Mouse (Mus musculus) hindbrain, embryonic 14.5 days (tissue): ENCODE measurements around the gene Polr2m. TPM values are rescaled to one million over a fixed set of nuclear protein-coding genes. Genes with fewer than 3 reads are reported as not detected.

Experiments
- ATAC-seq: fragments of 200-750 bp; cut with Nextera tagmentation; 2 replicates; pipeline ENCODE4 v1.8.0; 2017; ENCODE audit warnings: moderate number of reproducible peaks, mild to moderate bottlenecking, moderate TSS enrichment, moderate library complexity; ENCODE audit not compliant: low FRiP score
- DNase-seq: peaks from one replicate; pipeline ENCODE4 v3.0.0-alpha.2; 2015; ENCODE audit warnings: low spot score
- H3K27ac ChIP-seq: fragments of 300-500 bp; sonication (generic); 2 replicates; pipeline ENCODE4 v1.5.1; 2014; ENCODE audit warnings: mild to moderate bottlenecking, moderate library complexity
- H3K27me3 ChIP-seq: fragments of 300-500 bp; sonication (generic); 2 replicates; pipeline ENCODE4 v1.6.1; 2014; ENCODE audit warnings: mild to moderate bottlenecking, low read length, mixed read lengths; ENCODE audit not compliant: control insufficient read depth, insufficient read depth
- H3K36me3 ChIP-seq: fragments of 300-500 bp; sonication (generic); replicated peaks from 2 replicates; pipeline ENCODE4 v1.6.1; 2014; ENCODE audit not compliant: control insufficient read depth, insufficient read depth
- H3K4me1 ChIP-seq: fragments of 300-500 bp; sonication (generic); replicated peaks from 2 replicates; pipeline ENCODE4 v1.6.1; 2014; ENCODE audit warnings: antibody characterized with exemption, low read length, mixed read lengths; ENCODE audit not compliant: control insufficient read depth, insufficient read depth
- H3K4me2 ChIP-seq: fragments of 300-500 bp; sonication (generic); replicated peaks from 2 replicates; pipeline ENCODE4 v1.6.1; 2014; ENCODE audit warnings: mild to moderate bottlenecking, moderate library complexity
- H3K4me3 ChIP-seq: fragments of 300-500 bp; sonication (generic); replicated peaks from 2 replicates; pipeline ENCODE4 v1.5.1; 2014; ENCODE audit warnings: mild to moderate bottlenecking, low read length
- H3K9ac ChIP-seq: fragments of 300-500 bp; sonication (generic); 2 replicates; pipeline ENCODE4 v1.6.1; 2014
- H3K9me3 ChIP-seq: fragments of 300-500 bp; sonication (generic); 2 replicates; pipeline ENCODE4 v1.6.1; 2016; ENCODE audit warnings: low read length; ENCODE audit not compliant: control insufficient read depth
- WGBS: fragments of 180-500 bp; shearing (Covaris S2); extraction: QIAGEN DNeasy Blood & Tissue Kit; methylation state at CpG from one replicate; pipeline ENCODE4 v1.1.7; 2014; 5-methylcytosine and 5-hydroxymethylcytosine counted together
- polyA plus RNA-seq: library from polyadenylated mRNA; unstranded; fragments of >200 nt; fragmentation: Nextera tagmentation; extraction: Ambion mirVana; gene quantifications from 2 replicates; pipeline ENCODE4 v1.2.1, GENCODE M21; 2014

Polr2m gene
- polyA plus RNA-seq, 1 experiment from 2014 or later: 279 TPM

- ATAC-seq (no peak), DNase-seq (no peak)
- WGBS: 96% methylated on average over 9 of the region's 9 CpGs
- H3K27me3 ChIP-seq: no peaks in the 10 kb centered on the region
- no peak overlapping the region for H3K4me3 ChIP-seq
- peaks cover 3% of the 10 kb centered on the region for H3K4me1 ChIP-seq
- H3K9me3 ChIP-seq: no peaks in the 10 kb centered on the region
- H3K27ac ChIP-seq: no peak overlapping the region
- no peak overlapping the region for H3K4me2 ChIP-seq
- H3K9ac ChIP-seq: no peak overlapping the region
- H3K36me3 ChIP-seq: peaks cover 90% of the 10 kb centered on the region
Observed at GRCm38 (mm10) chr9:71479413-71479812, 6.3 kb downstream of the Polr2m start.

- Histone ChIP-seq H3K4me3 (no peak overlapping the region), H3K9ac (no peak overlapping the region), H3K4me2 (no peak overlapping the region), H3K4me1 (no peaks in the 10 kb centered on the region), H3K36me3 (peaks cover 90% of the 10 kb centered on the region), H3K27ac (no peak overlapping the region), H3K27me3 (no peaks in the 10 kb centered on the region), H3K9me3 (no peaks in the 10 kb centered on the region)
- DNase-seq (no peak), ATAC-seq (no peak)
- 92% methylated on average over 7 of the region's 7 CpGs for WGBS
Observed at GRCm38 (mm10) chr9:71478596-71478995, 7.1 kb downstream of the Polr2m start.

GRCm38 (mm10) chr9:71476601-71477000, 9.1 kb downstream of the Polr2m start:
- Histone ChIP-seq H3K9me3 (no peaks in the 10 kb centered on the region), H3K4me1 (no peaks in the 10 kb centered on the region), H3K27ac (no peak overlapping the region), H3K4me2 (no peak overlapping the region), H3K9ac (no peak overlapping the region), H3K4me3 (no peak overlapping the region), H3K36me3 (peaks cover 70% of the 10 kb centered on the region), H3K27me3 (no peaks in the 10 kb centered on the region)
- WGBS: 96% methylated on average over 3 of the region's 3 CpGs
- ATAC-seq (no peak), DNase-seq (no peak)

DNA sequence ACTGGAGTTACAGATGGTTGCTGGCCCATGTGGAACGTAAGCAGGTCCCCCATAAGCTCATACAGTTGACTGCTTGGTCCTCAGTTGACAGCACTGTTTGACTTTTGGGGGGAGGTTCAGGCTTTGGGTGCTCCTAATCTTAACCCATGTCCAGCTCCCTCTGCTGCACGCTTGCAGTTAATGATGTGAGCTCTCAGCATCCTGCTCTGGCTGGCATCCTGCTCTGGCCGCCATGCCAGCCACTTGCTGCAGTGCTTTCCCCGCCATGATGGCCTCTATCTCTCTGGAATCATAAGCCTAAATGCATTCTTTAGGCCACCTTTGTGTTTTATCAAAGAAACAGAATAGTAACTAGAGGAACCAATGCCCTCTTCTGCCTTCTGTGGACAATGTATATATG, 10.2 kb downstream of the Polr2m start:
- Histone ChIP-seq H3K9ac (no peak overlapping the region), H3K9me3 (no peaks in the 10 kb centered on the region), H3K4me1 (no peaks in the 10 kb centered on the region), H3K4me2 (no peak overlapping the region), H3K27me3 (no peaks in the 10 kb centered on the region), H3K4me3 (no peak overlapping the region), H3K36me3 (peaks cover 59% of the 10 kb centered on the region), H3K27ac (no peak overlapping the region)
- DNase-seq: no peak
- no peak for ATAC-seq
- WGBS: 89% methylated on average over 4 of the region's 4 CpGs

- H3K4me1 ChIP-seq: no peaks in the 10 kb centered on the region
- H3K9me3 ChIP-seq: no peaks in the 10 kb centered on the region
- no peak overlapping the region for H3K4me3 ChIP-seq
- H3K9ac ChIP-seq: no peak overlapping the region
- H3K4me2 ChIP-seq: no peak overlapping the region
- WGBS: 76% methylated on average over 4 of the region's 4 CpGs
- DNase-seq (no peak), ATAC-seq (no peak)
- H3K27me3 ChIP-seq: no peaks in the 10 kb centered on the region
- H3K27ac ChIP-seq: no peak overlapping the region
- no peaks in the 10 kb centered on the region for H3K36me3 ChIP-seq
Observed at GRCm38 (mm10) chr9:71467434-71467833, 18.3 kb downstream of the Polr2m start.

- Histone ChIP-seq H3K27me3 (no peaks in the 10 kb centered on the region), H3K4me2 (no peak overlapping the region), H3K27ac (no peak overlapping the region), H3K4me1 (no peaks in the 10 kb centered on the region), H3K4me3 (no peak overlapping the region), H3K9ac (no peak overlapping the region), H3K36me3 (no peaks in the 10 kb centered on the region), H3K9me3 (no peaks in the 10 kb centered on the region)
- 88% methylated on average over 3 of the region's 3 CpGs for WGBS
- peak; percentile 58 for DNase-seq
- no peak for ATAC-seq
Observed at GRCm38 (mm10) chr9:71466111-71466510, 19.6 kb downstream of the Polr2m start.

- 74% methylated on average over 13 of the region's 13 CpGs for WGBS
- no peak overlapping the region for H3K4me3 ChIP-seq
- no peak overlapping the region for H3K9ac ChIP-seq
- H3K36me3 ChIP-seq: no peaks in the 10 kb centered on the region
- no peak for DNase-seq
- H3K4me2 ChIP-seq: no peak overlapping the region
- H3K9me3 ChIP-seq: no peaks in the 10 kb centered on the region
- ATAC-seq: no peak
- no peaks in the 10 kb centered on the region for H3K4me1 ChIP-seq
- no peak overlapping the region for H3K27ac ChIP-seq
- no peaks in the 10 kb centered on the region for H3K27me3 ChIP-seq
Observed at GRCm38 (mm10) chr9:71463072-71463667, 22.6 kb downstream of the Polr2m start.

- no peak overlapping the region for H3K4me3 ChIP-seq
- DNase-seq (no peak), ATAC-seq (no peak)
- no peaks in the 10 kb centered on the region for H3K36me3 ChIP-seq
- no peaks in the 10 kb centered on the region for H3K27me3 ChIP-seq
- H3K9ac ChIP-seq: no peak overlapping the region
- no peak overlapping the region for H3K27ac ChIP-seq
- no peak overlapping the region for H3K4me2 ChIP-seq
- H3K4me1 ChIP-seq: no peaks in the 10 kb centered on the region
- WGBS: 89% methylated on average over 4 of the region's 4 CpGs
- H3K9me3 ChIP-seq: no peaks in the 10 kb centered on the region
Observed at GRCm38 (mm10) chr9:71456738-71457137, 29.0 kb downstream of the Polr2m start.

- ATAC-seq: no peak
- H3K36me3 ChIP-seq: no peaks in the 10 kb centered on the region
- WGBS: 74% methylated on average over 5 of the region's 5 CpGs
- H3K27me3 ChIP-seq: no peaks in the 10 kb centered on the region
- H3K9me3 ChIP-seq: no peaks in the 10 kb centered on the region
- no peak overlapping the region for H3K9ac ChIP-seq
- no peak overlapping the region for H3K27ac ChIP-seq
- no peaks in the 10 kb centered on the region for H3K4me1 ChIP-seq
- no peak overlapping the region for H3K4me2 ChIP-seq
- no peak for DNase-seq
- H3K4me3 ChIP-seq: no peak overlapping the region
Observed at GRCm38 (mm10) chr9:71453917-71454316, 31.8 kb downstream of the Polr2m start.

- no peak overlapping the region for H3K9ac ChIP-seq
- H3K4me3 ChIP-seq: no peak overlapping the region
- no peak for DNase-seq
- H3K9me3 ChIP-seq: no peaks in the 10 kb centered on the region
- no peaks in the 10 kb centered on the region for H3K27me3 ChIP-seq
- WGBS: 41% methylated on average over 5 of the region's 5 CpGs
- no peaks in the 10 kb centered on the region for H3K36me3 ChIP-seq
- H3K4me1 ChIP-seq: no peaks in the 10 kb centered on the region
- no peak for ATAC-seq
- no peak overlapping the region for H3K4me2 ChIP-seq
- H3K27ac ChIP-seq: no peak overlapping the region
Observed at GRCm38 (mm10) chr9:71453352-71453751, 32.4 kb downstream of the Polr2m start.
